Mouse (Mus musculus): Measurements from ENCODE around the gene Vti1a. TPM values are rescaled to one million over a fixed set of nuclear protein-coding genes. Genes with fewer than 3 reads are reported as not detected.

The Vti1a gene
- total and polyA plus RNA-seq, 2 experiments from 2014 or later: 28.2 to 37.6 TPM

DNA sequence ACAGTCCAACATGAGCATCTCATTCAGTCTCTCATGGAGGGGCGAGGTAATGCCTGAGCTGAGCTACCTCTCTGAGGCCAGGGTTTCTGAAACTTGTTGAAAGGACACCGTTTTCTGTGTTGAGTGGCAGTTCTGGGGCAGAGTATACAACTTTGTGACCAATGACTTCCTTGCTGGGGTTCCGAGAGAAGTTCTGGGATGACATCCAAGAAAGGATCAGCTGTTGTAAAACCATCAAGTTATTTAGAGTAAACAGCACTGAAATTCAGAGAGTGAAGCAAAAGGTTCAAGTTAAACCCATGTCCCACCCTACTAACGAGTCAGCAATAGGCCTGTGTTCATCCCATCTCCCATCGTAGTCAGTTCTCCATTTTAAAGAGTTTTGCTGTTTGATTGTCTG lies 164.4 kb downstream of the Vti1a start:
- no peaks in the 10 kb centered on the region for H3K36me3 ChIP-seq (ENCODE audit: insufficient read depth, low read length)
- no peaks in the 10 kb centered on the region for H3K9me3 ChIP-seq (ENCODE audit: low read length)
- H3K4me3 ChIP-seq (ENCODE audit: low read length): no peak overlapping the region
- 0 out of 2 replicates have a peak, but pooled peaks cover 3% of the 10 kb centered on the region for H3K4me1 ChIP-seq (ENCODE audit: insufficient read depth, low read length)
- TF ChIP-seq CTCF (IDR thresholded peaks at IDR 0.05; ENCODE audit: low read depth): no peak
- no peak for ATAC-seq
- no peak overlapping the region for H3K4me2 ChIP-seq (ENCODE audit: low read depth, low read length)
- no peaks in the 10 kb centered on the region for H3K27me3 ChIP-seq (ENCODE audit: insufficient read depth, low read length)
- H3K27ac ChIP-seq: no peak overlapping the region
- H3K9ac ChIP-seq (replicated peaks; ENCODE audit: low read length): no peak overlapping the region
- 59% methylated on average over 5 of the region's 5 CpGs for WGBS
- DNase-seq (ENCODE audit: low spot score): peak; percentile 23

DNA sequence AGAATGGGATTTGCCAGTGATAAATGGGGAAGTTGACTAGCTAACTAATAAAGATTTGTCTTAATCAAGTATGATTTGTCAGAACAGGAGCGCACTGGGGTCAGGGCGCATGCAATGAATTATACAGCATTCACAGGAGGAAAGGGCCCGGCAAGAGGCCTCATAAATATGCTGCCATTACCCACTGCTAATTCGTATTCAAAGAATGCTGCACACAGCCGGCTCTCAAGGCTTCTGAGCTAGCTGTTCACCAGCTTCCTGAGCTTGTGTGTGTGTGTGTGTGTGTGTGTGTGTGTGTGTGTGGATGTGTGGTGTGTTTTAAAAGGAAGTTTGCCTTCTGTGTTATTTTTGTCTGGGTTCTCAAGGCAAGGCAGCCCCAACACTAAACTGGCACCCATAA lies 165.2 kb downstream of the Vti1a start:
- H3K4me2 ChIP-seq (ENCODE audit: low read depth, low read length): no peak overlapping the region
- H3K36me3 ChIP-seq (ENCODE audit: insufficient read depth, low read length): no peaks in the 10 kb centered on the region
- no peak overlapping the region for H3K9ac ChIP-seq (replicated peaks; ENCODE audit: low read length)
- no peak for TF ChIP-seq CTCF (IDR thresholded peaks at IDR 0.05; ENCODE audit: low read depth)
- H3K4me1 ChIP-seq (ENCODE audit: insufficient read depth, low read length): 0 out of 2 replicates have a peak, but pooled peaks cover 3% of the 10 kb centered on the region
- no peaks in the 10 kb centered on the region for H3K9me3 ChIP-seq (ENCODE audit: low read length)
- no peak for ATAC-seq
- peak overlapping the region; percentile 48; the same call in 1 of the 2 replicates for H3K27ac ChIP-seq
- WGBS: 18% methylated on average over 5 of the region's 5 CpGs
- no peaks in the 10 kb centered on the region for H3K27me3 ChIP-seq (ENCODE audit: insufficient read depth, low read length)
- DNase-seq (ENCODE audit: low spot score): peak; percentile 53
- H3K4me3 ChIP-seq (ENCODE audit: low read length): no peak overlapping the region

- Histone ChIP-seq H3K27me3 (ENCODE audit: insufficient read depth, low read length) (no peaks in the 10 kb centered on the region), H3K4me3 (ENCODE audit: low read length) (no peak overlapping the region), H3K27ac (no peak overlapping the region), H3K36me3 (ENCODE audit: insufficient read depth, low read length) (no peaks in the 10 kb centered on the region), H3K9me3 (ENCODE audit: low read length) (no peaks in the 10 kb centered on the region), H3K4me1 (ENCODE audit: insufficient read depth, low read length) (0 out of 2 replicates have a peak, but pooled peaks cover 3% of the 10 kb centered on the region), H3K9ac (replicated peaks; ENCODE audit: low read length) (no peak overlapping the region), H3K4me2 (ENCODE audit: low read depth, low read length) (no peak overlapping the region)
- 46% methylated on average over 5 of the region's 5 CpGs for WGBS
- DNase-seq (ENCODE audit: low spot score): no peak
- no peak for TF ChIP-seq CTCF (IDR thresholded peaks at IDR 0.05; ENCODE audit: low read depth)
- no peak for ATAC-seq
Measured at GRCm38 (mm10) chr19:55483526-55483925, 167.4 kb downstream of the Vti1a start.

GRCm38 (mm10) chr19:55484559-55484958 lies 168.5 kb downstream of the Vti1a start:
- ATAC-seq (no peak), DNase-seq (ENCODE audit: low spot score) (no peak)
- 0 out of 2 replicates have a peak, but pooled peaks cover 3% of the 10 kb centered on the region for H3K4me1 ChIP-seq (ENCODE audit: insufficient read depth, low read length)
- no peak for TF ChIP-seq CTCF (IDR thresholded peaks at IDR 0.05; ENCODE audit: low read depth)
- 62% methylated on average over 6 of the region's 6 CpGs for WGBS
- no peaks in the 10 kb centered on the region for H3K36me3 ChIP-seq (ENCODE audit: insufficient read depth, low read length)
- no peaks in the 10 kb centered on the region for H3K9me3 ChIP-seq (ENCODE audit: low read length)
- no peak overlapping the region for H3K9ac ChIP-seq (replicated peaks; ENCODE audit: low read length)
- H3K4me3 ChIP-seq (ENCODE audit: low read length): no peak overlapping the region
- H3K27ac ChIP-seq: no peak overlapping the region
- H3K4me2 ChIP-seq (ENCODE audit: low read depth, low read length): no peak overlapping the region
- no peaks in the 10 kb centered on the region for H3K27me3 ChIP-seq (ENCODE audit: insufficient read depth, low read length)

GRCm38 (mm10) chr19:55486473-55486872 lies 170.4 kb downstream of the Vti1a start:
- ATAC-seq (no peak), DNase-seq (ENCODE audit: low spot score) (no peak)
- 86% methylated on average over 4 of the region's 4 CpGs for WGBS
- TF ChIP-seq CTCF (IDR thresholded peaks at IDR 0.05; ENCODE audit: low read depth): no peak
- Histone ChIP-seq H3K9ac (replicated peaks; ENCODE audit: low read length) (no peak overlapping the region), H3K4me1 (ENCODE audit: insufficient read depth, low read length) (0 out of 2 replicates have a peak, but pooled peaks cover 3% of the 10 kb centered on the region), H3K27ac (no peak overlapping the region), H3K27me3 (ENCODE audit: insufficient read depth, low read length) (no peaks in the 10 kb centered on the region), H3K9me3 (ENCODE audit: low read length) (no peaks in the 10 kb centered on the region), H3K4me2 (ENCODE audit: low read depth, low read length) (no peak overlapping the region), H3K4me3 (ENCODE audit: low read length) (no peak overlapping the region), H3K36me3 (ENCODE audit: insufficient read depth, low read length) (no peaks in the 10 kb centered on the region)

DNA sequence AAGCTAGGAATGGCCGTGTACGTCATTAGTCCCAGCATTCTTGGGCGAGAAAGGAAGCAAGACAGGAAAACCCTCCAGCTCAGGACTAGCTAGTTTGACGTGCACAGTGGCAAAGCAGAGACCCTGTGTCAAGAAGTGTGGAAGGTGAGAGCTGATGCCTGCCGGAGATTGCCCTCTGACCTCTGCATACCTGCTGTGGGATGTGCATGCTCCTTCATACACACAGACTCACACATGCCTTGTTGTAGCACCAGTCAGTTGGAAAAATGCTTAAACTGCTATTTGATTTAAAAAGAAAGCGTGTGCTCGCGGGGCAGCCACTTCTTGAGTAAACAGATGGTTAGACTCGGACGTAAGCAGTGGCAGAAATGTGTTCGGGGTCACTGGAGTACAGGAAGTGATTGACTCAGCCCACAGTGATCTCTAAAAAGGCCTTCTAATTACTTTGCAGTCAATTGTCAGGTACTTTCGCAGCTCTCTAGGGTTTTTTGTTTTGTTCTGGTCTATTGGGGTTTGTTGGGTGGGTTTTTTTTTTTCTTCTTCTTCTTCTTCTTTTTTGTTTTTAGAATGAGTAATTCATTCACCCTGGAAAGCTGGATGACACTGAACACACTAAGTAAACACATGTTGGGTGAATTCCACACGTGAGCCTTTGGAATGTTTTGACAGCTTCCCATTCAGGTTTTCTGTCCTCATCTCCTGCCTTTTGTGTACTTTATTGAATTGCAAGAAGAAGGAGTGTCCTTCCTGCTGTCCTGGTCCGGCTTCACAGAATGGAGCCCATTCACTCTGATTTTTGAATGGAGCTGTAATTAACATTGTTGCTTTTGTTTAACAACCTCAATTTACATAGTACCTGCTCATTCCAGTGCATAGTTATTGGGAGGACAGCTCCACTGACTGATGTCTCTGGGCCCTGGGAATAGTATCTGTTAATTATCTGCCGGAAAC lies 175.3 kb downstream of the Vti1a start:
- Histone ChIP-seq H3K27ac (no peak overlapping the region), H3K9me3 (ENCODE audit: low read length) (no peaks in the 10 kb centered on the region), H3K4me1 (ENCODE audit: insufficient read depth, low read length) (no peaks in the 10 kb centered on the region; the same call in 1 of the 2 replicates), H3K27me3 (ENCODE audit: insufficient read depth, low read length) (no peaks in the 10 kb centered on the region), H3K36me3 (ENCODE audit: insufficient read depth, low read length) (no peaks in the 10 kb centered on the region), H3K4me2 (ENCODE audit: low read depth, low read length) (no peak overlapping the region), H3K9ac (replicated peaks; ENCODE audit: low read length) (no peak overlapping the region), H3K4me3 (ENCODE audit: low read length) (no peak overlapping the region)
- DNase-seq (ENCODE audit: low spot score): no peak
- 42% methylated on average over 15 of the region's 15 CpGs for WGBS
- TF ChIP-seq CTCF (IDR thresholded peaks at IDR 0.05; ENCODE audit: low read depth): no peak
- ATAC-seq: no peak

- 43% methylated on average over 9 of the region's 9 CpGs for WGBS
- 0 out of 2 replicates have a peak, but pooled peaks cover 5% of the 10 kb centered on the region for H3K36me3 ChIP-seq (ENCODE audit: insufficient read depth, low read length)
- H3K27me3 ChIP-seq (ENCODE audit: insufficient read depth, low read length): no peaks in the 10 kb centered on the region
- no peak overlapping the region for H3K27ac ChIP-seq
- no peak for TF ChIP-seq CTCF (IDR thresholded peaks at IDR 0.05; ENCODE audit: low read depth)
- DNase-seq (ENCODE audit: low spot score): no peak
- no peaks in the 10 kb centered on the region; the same call in 1 of the 2 replicates for H3K4me1 ChIP-seq (ENCODE audit: insufficient read depth, low read length)
- no peaks in the 10 kb centered on the region for H3K9me3 ChIP-seq (ENCODE audit: low read length)
- H3K9ac ChIP-seq (replicated peaks; ENCODE audit: low read length): no peak overlapping the region
- H3K4me3 ChIP-seq (ENCODE audit: low read length): no peak overlapping the region
- no peak overlapping the region for H3K4me2 ChIP-seq (ENCODE audit: low read depth, low read length)
- no peak for ATAC-seq
Measured at GRCm38 (mm10) chr19:55496333-55496732, 180.2 kb downstream of the Vti1a start.

All from hindbrain, postnatal 0 days (tissue).